Mouse (Mus musculus): ENCODE measurements around the gene Cwc15. TPM values are rescaled to one million over a fixed set of nuclear protein-coding genes. Genes with fewer than 3 reads are reported as not detected.
"Not testable (repeated sequence)": the region's sequence is repeated elsewhere in the genome, so short reads cannot be mapped to it uniquely, and the experiment has no call there.

The Cwc15 gene
- 71.9 and 97.0 TPM in 2 replicates for total RNA-seq (2014; rRNA removed)
- 154 and 173 TPM in 2 replicates for polyA plus RNA-seq (2015; fragmentation: Nextera tagmentation; extraction: Ambion mirVana)

GRCm38 (mm10) chr9:14500023-14500915, at the start of gene Cwc15, which contains the start of gene Kdm4d:
TSS of gene Cwc15 (plus strand) at chr9:14500617.
TSS of gene Kdm4d (minus strand) at chr9:14500482.
- DNase-seq, result peak; percentile 98
- H3K9me3 ChIP-seq (ENCODE audit: low read length), result no peaks in the 10 kb centered on the region
- no peaks in the 10 kb centered on the region; the same call in 1 of the 2 replicates for H3K4me1 ChIP-seq (ENCODE audit: insufficient read depth)
- peak within 1 kb of the TSS; percentile 84 for H3K27ac ChIP-seq (ENCODE audit: low read depth, low read length)
- H3K4me2 ChIP-seq (ENCODE audit: low read depth), result peak within 1 kb of the TSS; percentile 68
- peaks cover 29% of the 10 kb centered on the region for H3K36me3 ChIP-seq (ENCODE audit: insufficient read depth)
- WGBS, result under 1% methylated on average over 59 of the region's 59 CpGs
- no peaks in the 10 kb centered on the region for H3K27me3 ChIP-seq (ENCODE audit: insufficient read depth, low read length)
- no peak for TF ChIP-seq CTCF (IDR thresholded peaks at IDR 0.05; ENCODE audit: low read depth)
- peak within 1 kb of the TSS; percentile 81 for H3K9ac ChIP-seq
- H3K4me3 ChIP-seq (ENCODE audit: low read depth, low read length), result peak within 1 kb of the TSS; percentile 93
- ATAC-seq, result peak; percentile 99

GRCm38 (mm10) chr9:14451120-14451519, 49.3 kb upstream of the Cwc15 start:
- H3K9me3 ChIP-seq (ENCODE audit: low read length); DNase-seq; H3K27me3 ChIP-seq (ENCODE audit: insufficient read depth, low read length); ATAC-seq; H3K9ac ChIP-seq; H3K36me3 ChIP-seq (ENCODE audit: insufficient read depth); H3K4me1 ChIP-seq (ENCODE audit: insufficient read depth); H3K4me2 ChIP-seq (ENCODE audit: low read depth); H3K27ac ChIP-seq (ENCODE audit: low read depth, low read length); H3K4me3 ChIP-seq (ENCODE audit: low read depth, low read length): not testable (repeated sequence)
- 54% methylated on average over 7 of the region's 8 CpGs for WGBS

- Histone ChIP-seq H3K27me3 (ENCODE audit: insufficient read depth, low read length) (no peaks in the 10 kb centered on the region), H3K4me3 (ENCODE audit: low read depth, low read length) (no peak overlapping the region), H3K4me2 (ENCODE audit: low read depth) (no peak overlapping the region), H3K9me3 (ENCODE audit: low read length) (no peaks in the 10 kb centered on the region), H3K4me1 (ENCODE audit: insufficient read depth) (no peaks in the 10 kb centered on the region), H3K36me3 (ENCODE audit: insufficient read depth) (no peaks in the 10 kb centered on the region), H3K9ac (no peak overlapping the region), H3K27ac (ENCODE audit: low read depth, low read length) (no peak overlapping the region)
- ATAC-seq (no peak), DNase-seq (no peak)
- no peak for TF ChIP-seq CTCF (IDR thresholded peaks at IDR 0.05; ENCODE audit: low read depth)
- 87% methylated on average over 3 of the region's 3 CpGs for WGBS
These were observed 44.1 kb upstream of the Cwc15 start for GRCm38 (mm10) chr9:14456320-14456719.

- not testable (repeated sequence) for H3K27ac ChIP-seq (ENCODE audit: low read depth, low read length); H3K4me3 ChIP-seq (ENCODE audit: low read depth, low read length); H3K36me3 ChIP-seq (ENCODE audit: insufficient read depth); DNase-seq; ATAC-seq; H3K4me1 ChIP-seq (ENCODE audit: insufficient read depth); H3K9ac ChIP-seq; H3K4me2 ChIP-seq (ENCODE audit: low read depth); H3K27me3 ChIP-seq (ENCODE audit: insufficient read depth, low read length); H3K9me3 ChIP-seq (ENCODE audit: low read length)
- WGBS, result 90% methylated on average over 1 of the region's 1 CpGs
These were observed 37.9 kb upstream of the Cwc15 start for GRCm38 (mm10) chr9:14462536-14462935.

- not testable (repeated sequence) for H3K4me2 ChIP-seq (ENCODE audit: low read depth); H3K9ac ChIP-seq; H3K4me3 ChIP-seq (ENCODE audit: low read depth, low read length); H3K4me1 ChIP-seq (ENCODE audit: insufficient read depth); H3K27ac ChIP-seq (ENCODE audit: low read depth, low read length); H3K36me3 ChIP-seq (ENCODE audit: insufficient read depth); ATAC-seq; H3K9me3 ChIP-seq (ENCODE audit: low read length); H3K27me3 ChIP-seq (ENCODE audit: insufficient read depth, low read length); DNase-seq
- WGBS, result 78% methylated on average over 11 of the region's 12 CpGs
These were observed 36.7 kb upstream of the Cwc15 start for GRCm38 (mm10) chr9:14463668-14464067.

- ATAC-seq (no peak), DNase-seq (no peak)
- Histone ChIP-seq H3K36me3 (ENCODE audit: insufficient read depth) (peaks cover 19% of the 10 kb centered on the region), H3K27ac (ENCODE audit: low read depth, low read length) (no peak overlapping the region), H3K4me2 (ENCODE audit: low read depth) (peak overlapping the region; percentile 68), H3K4me3 (ENCODE audit: low read depth, low read length) (peak overlapping the region; percentile 93), H3K9ac (no peak overlapping the region), H3K4me1 (ENCODE audit: insufficient read depth) (no peaks in the 10 kb centered on the region; the same call in 1 of the 2 replicates), H3K27me3 (ENCODE audit: insufficient read depth, low read length) (no peaks in the 10 kb centered on the region), H3K9me3 (ENCODE audit: low read length) (no peaks in the 10 kb centered on the region)
- no peak for TF ChIP-seq CTCF (IDR thresholded peaks at IDR 0.05; ENCODE audit: low read depth)
- WGBS, result 81% methylated on average over 4 of the region's 4 CpGs
These were observed 1.3 kb upstream of the Cwc15 start for GRCm38 (mm10) chr9:14498896-14499705.
